Mouse (Mus musculus): ENCODE results near the gene Atp11a. TPM values are rescaled to one million over a fixed set of nuclear protein-coding genes. Genes with fewer than 3 reads are reported as not detected.

The Atp11a gene
- polyA plus RNA-seq, 1 experiment from 2014 or later = 18.1 TPM

GRCm38 (mm10) chr8:12840834-12841233 lies 84.0 kb downstream of the Atp11a start:
- Histone ChIP-seq H3K9me3 (no peaks in the 10 kb centered on the region), H3K4me1 (replicated peaks) (no peaks in the 10 kb centered on the region), H3K4me3 (replicated peaks) (no peak overlapping the region), H3K27me3 (no peaks in the 10 kb centered on the region), H3K36me3 (peaks cover 76% of the 10 kb centered on the region), H3K9ac (replicated peaks) (no peak overlapping the region), H3K27ac (no peak overlapping the region), H3K4me2 (no peak overlapping the region)
- WGBS = 88% methylated on average over 7 of the region's 7 CpGs
- no peak for ATAC-seq (ENCODE audit: insufficient number of reproducible peaks, insufficient read depth, low FRiP score, low TSS enrichment, low read depth)

- WGBS = 92% methylated on average over 11 of the region's 11 CpGs
- no peaks in the 10 kb centered on the region for H3K4me1 ChIP-seq (replicated peaks)
- peaks cover 71% of the 10 kb centered on the region for H3K36me3 ChIP-seq
- H3K9ac ChIP-seq (replicated peaks) = no peak overlapping the region
- H3K4me3 ChIP-seq (replicated peaks) = no peak overlapping the region
- no peaks in the 10 kb centered on the region for H3K9me3 ChIP-seq
- H3K27me3 ChIP-seq = no peaks in the 10 kb centered on the region
- H3K4me2 ChIP-seq = no peak overlapping the region
- ATAC-seq (ENCODE audit: insufficient number of reproducible peaks, insufficient read depth, low FRiP score, low TSS enrichment, low read depth) = no peak
- H3K27ac ChIP-seq = no peak overlapping the region
These were observed 85.7 kb downstream of the Atp11a start for GRCm38 (mm10) chr8:12842342-12842995.

- H3K4me2 ChIP-seq = no peak overlapping the region
- WGBS = 93% methylated on average over 16 of the region's 16 CpGs
These were observed 87.6 kb downstream of the Atp11a start for GRCm38 (mm10) chr8:12844347-12844950.

GRCm38 (mm10) chr8:12846447-12846846 lies 89.6 kb downstream of the Atp11a start:
- Histone ChIP-seq H3K4me1 (replicated peaks) (no peaks in the 10 kb centered on the region), H3K4me3 (replicated peaks) (no peak overlapping the region), H3K27me3 (no peaks in the 10 kb centered on the region), H3K4me2 (no peak overlapping the region), H3K27ac (no peak overlapping the region), H3K9me3 (no peaks in the 10 kb centered on the region), H3K9ac (replicated peaks) (no peak overlapping the region), H3K36me3 (peaks cover 80% of the 10 kb centered on the region)
- WGBS = 92% methylated on average over 6 of the region's 6 CpGs
- ATAC-seq (ENCODE audit: insufficient number of reproducible peaks, insufficient read depth, low FRiP score, low TSS enrichment, low read depth) = no peak

More at GRCm38 (mm10) chr8:12844347-12844950, 87.6 kb downstream of the Atp11a start:
- H3K9me3 ChIP-seq = no peaks in the 10 kb centered on the region
- H3K27ac ChIP-seq = no peak overlapping the region
- no peak overlapping the region for H3K9ac ChIP-seq (replicated peaks)
- no peak overlapping the region for H3K4me3 ChIP-seq (replicated peaks)
- no peaks in the 10 kb centered on the region for H3K4me1 ChIP-seq (replicated peaks)
- no peaks in the 10 kb centered on the region for H3K27me3 ChIP-seq
- H3K36me3 ChIP-seq = peaks cover 69% of the 10 kb centered on the region
- no peak for ATAC-seq (ENCODE audit: insufficient number of reproducible peaks, insufficient read depth, low FRiP score, low TSS enrichment, low read depth)

- no peak for ATAC-seq (ENCODE audit: insufficient number of reproducible peaks, insufficient read depth, low FRiP score, low TSS enrichment, low read depth)
- H3K9ac ChIP-seq (replicated peaks) = no peak overlapping the region
- no peak overlapping the region for H3K4me2 ChIP-seq
- no peaks in the 10 kb centered on the region for H3K9me3 ChIP-seq
- H3K36me3 ChIP-seq = peaks cover 67% of the 10 kb centered on the region
- no peak overlapping the region for H3K4me3 ChIP-seq (replicated peaks)
- H3K27ac ChIP-seq = no peak overlapping the region
- H3K4me1 ChIP-seq (replicated peaks) = no peaks in the 10 kb centered on the region
- WGBS = 90% methylated on average over 10 of the region's 10 CpGs
- no peaks in the 10 kb centered on the region for H3K27me3 ChIP-seq
These were observed 94.4 kb downstream of the Atp11a start for GRCm38 (mm10) chr8:12851241-12851640.

GRCm38 (mm10) chr8:12856038-12856437 lies 99.2 kb downstream of the Atp11a start:
- Histone ChIP-seq H3K4me1 (replicated peaks) (no peaks in the 10 kb centered on the region), H3K27me3 (no peaks in the 10 kb centered on the region), H3K9ac (replicated peaks) (no peak overlapping the region), H3K36me3 (peaks cover 62% of the 10 kb centered on the region), H3K4me3 (replicated peaks) (no peak overlapping the region), H3K4me2 (no peak overlapping the region), H3K9me3 (no peaks in the 10 kb centered on the region), H3K27ac (no peak overlapping the region)
- 73% methylated on average over 15 of the region's 15 CpGs for WGBS
- no peak for ATAC-seq (ENCODE audit: insufficient number of reproducible peaks, insufficient read depth, low FRiP score, low TSS enrichment, low read depth)

GRCm38 (mm10) chr8:12863061-12863460 lies 106.2 kb downstream of the Atp11a start:
- Histone ChIP-seq H3K9ac (replicated peaks) (no peak overlapping the region), H3K27me3 (no peaks in the 10 kb centered on the region), H3K4me1 (replicated peaks) (no peaks in the 10 kb centered on the region), H3K4me2 (no peak overlapping the region), H3K9me3 (no peaks in the 10 kb centered on the region), H3K27ac (no peak overlapping the region), H3K36me3 (peaks cover 67% of the 10 kb centered on the region), H3K4me3 (replicated peaks) (no peak overlapping the region)
- no peak for ATAC-seq (ENCODE audit: insufficient number of reproducible peaks, insufficient read depth, low FRiP score, low TSS enrichment, low read depth)
- WGBS = 82% methylated on average over 3 of the region's 3 CpGs

- Histone ChIP-seq H3K36me3 (peaks cover 62% of the 10 kb centered on the region), H3K27ac (no peak overlapping the region), H3K9ac (replicated peaks) (no peak overlapping the region), H3K9me3 (no peaks in the 10 kb centered on the region), H3K4me3 (replicated peaks) (no peak overlapping the region), H3K27me3 (no peaks in the 10 kb centered on the region), H3K4me2 (no peak overlapping the region), H3K4me1 (replicated peaks) (no peaks in the 10 kb centered on the region)
- WGBS = 88% methylated on average over 14 of the region's 14 CpGs
- ATAC-seq (ENCODE audit: insufficient number of reproducible peaks, insufficient read depth, low FRiP score, low TSS enrichment, low read depth) = no peak
These were observed 106.8 kb downstream of the Atp11a start for GRCm38 (mm10) chr8:12863608-12864007.

- H3K4me1 ChIP-seq (replicated peaks) = no peaks in the 10 kb centered on the region
- H3K36me3 ChIP-seq = peaks cover 44% of the 10 kb centered on the region
- H3K4me2 ChIP-seq = no peak overlapping the region
- WGBS = 80% methylated on average over 6 of the region's 6 CpGs
- no peak overlapping the region for H3K27ac ChIP-seq
- no peak overlapping the region for H3K4me3 ChIP-seq (replicated peaks)
- 0 out of 2 replicates have a peak, but pooled peaks cover 4% of the 10 kb centered on the region for H3K27me3 ChIP-seq
- ATAC-seq (ENCODE audit: insufficient number of reproducible peaks, insufficient read depth, low FRiP score, low TSS enrichment, low read depth) = no peak
- no peaks in the 10 kb centered on the region for H3K9me3 ChIP-seq
- no peak overlapping the region for H3K9ac ChIP-seq (replicated peaks)
These were observed 109.0 kb downstream of the Atp11a start for GRCm38 (mm10) chr8:12865790-12866189.

GRCm38 (mm10) chr8:12869661-12870060 lies 112.8 kb downstream of the Atp11a start:
- H3K4me2 ChIP-seq = no peak overlapping the region
- no peak overlapping the region for H3K4me3 ChIP-seq (replicated peaks)
- no peaks in the 10 kb centered on the region for H3K9me3 ChIP-seq
- H3K27ac ChIP-seq = no peak overlapping the region
- peaks cover 35% of the 10 kb centered on the region for H3K27me3 ChIP-seq
- 65% methylated on average over 3 of the region's 3 CpGs for WGBS
- peaks cover 5% of the 10 kb centered on the region for H3K4me1 ChIP-seq (replicated peaks)
- ATAC-seq (ENCODE audit: insufficient number of reproducible peaks, insufficient read depth, low FRiP score, low TSS enrichment, low read depth) = no peak
- peaks cover 9% of the 10 kb centered on the region; the same call in 1 of the 2 replicates for H3K36me3 ChIP-seq
- H3K9ac ChIP-seq (replicated peaks) = no peak overlapping the region

GRCm38 (mm10) chr8:12870656-12871055 lies 113.8 kb downstream of the Atp11a start:
- H3K27me3 ChIP-seq = peaks cover 43% of the 10 kb centered on the region
- WGBS = 79% methylated on average over 5 of the region's 5 CpGs

More at GRCm38 (mm10) chr8:12870656-12871055, 113.8 kb downstream of the Atp11a start:
- H3K36me3 ChIP-seq = 0 out of 2 replicates have a peak, but pooled peaks cover 4% of the 10 kb centered on the region
- peaks cover 5% of the 10 kb centered on the region for H3K4me1 ChIP-seq (replicated peaks)
- H3K4me3 ChIP-seq (replicated peaks) = no peak overlapping the region
- no peak for ATAC-seq (ENCODE audit: insufficient number of reproducible peaks, insufficient read depth, low FRiP score, low TSS enrichment, low read depth)
- no peak overlapping the region for H3K27ac ChIP-seq
- H3K4me2 ChIP-seq = no peak overlapping the region
- H3K9me3 ChIP-seq = no peaks in the 10 kb centered on the region
- H3K9ac ChIP-seq (replicated peaks) = no peak overlapping the region
